ENCODE assay signal across 8 mouse cellular contexts in the genomic region with DNA sequence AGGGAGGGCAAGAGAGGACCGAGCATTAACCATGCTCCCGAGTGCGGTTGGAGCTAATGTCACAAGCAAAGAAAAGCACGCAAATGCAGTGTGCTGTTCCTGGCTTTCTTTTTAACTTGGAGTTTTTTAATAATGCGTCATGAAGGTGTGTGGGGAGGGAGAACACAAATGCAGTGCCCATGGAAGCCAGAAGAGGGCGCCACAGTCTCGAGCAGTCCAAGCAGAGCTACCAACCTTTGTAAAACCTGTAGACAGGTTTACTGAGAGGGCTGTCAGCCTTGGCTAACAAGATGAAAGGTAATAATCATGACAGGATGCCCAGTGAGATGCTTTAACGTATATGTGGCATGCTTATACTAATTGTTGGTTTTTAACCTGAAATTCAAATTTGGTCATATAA. TPM values are rescaled to one million over a fixed set of nuclear protein-coding genes. Genes with fewer than 3 reads are reported as not detected.
DNase-seq lines count a peak whose midpoint lies in the region; ATAC-seq and TF ChIP-seq lines count a peak whose summit lies in the region.

No protein-coding gene starts in this region.

- DNase-seq in ES-CJ7 (ENCODE audit: low read depth, low spot score) = peak; percentile 73
- peak; percentile 74 for DNase-seq in hindbrain, embryonic 10.5 days (ENCODE audit: low spot score)
- peak; percentile 67 to 89 for DNase-seq in layer of hippocampus, postnatal 25 days (ENCODE audit: extremely low spot score in 1 of 2, low spot score in 1 of 2)
- DNase-seq in lung, postnatal 25 days (ENCODE audit: low spot score) = peak; percentile 65
- peak; percentile 76 to 85 for DNase-seq in right cerebral cortex, postnatal 10 days (ENCODE audit: low spot score in 2 of 2)
- peak; percentile 37 for DNase-seq in urinary bladder, postnatal 10 days (ENCODE audit: low spot score)

- peak overlapping the region; percentile 84 for H3K4me2 ChIP-seq in embryonic facial prominence, embryonic 15.5 days (replicated peaks)

- no peak for ATAC-seq in embryonic facial prominence, embryonic 15.5 days (ENCODE audit: insufficient number of reproducible peaks, low FRiP score, low TSS enrichment, low read depth)

- H3K27me3 ChIP-seq in embryonic facial prominence, embryonic 15.5 days = no peaks in the 10 kb centered on the region
- peaks cover 19% of the 10 kb centered on the region; the same call in 1 of the 2 replicates for H3K27me3 ChIP-seq in hindbrain, embryonic 10.5 days (ENCODE audit: insufficient read depth, poor library complexity, severe bottlenecking)

- no peaks in the 10 kb centered on the region for H3K9me3 ChIP-seq in embryonic facial prominence, embryonic 15.5 days (replicated peaks)
- H3K9me3 ChIP-seq in hindbrain, embryonic 10.5 days = no peaks in the 10 kb centered on the region

- H3K4me1 ChIP-seq in bone marrow macrophage, adult 2 months (ENCODE audit: control insufficient read depth, insufficient read depth, low read length) = peaks cover 12% of the 10 kb centered on the region
- peaks cover 50% of the 10 kb centered on the region for H3K4me1 ChIP-seq in embryonic facial prominence, embryonic 15.5 days
- H3K4me1 ChIP-seq in hindbrain, embryonic 10.5 days (replicated peaks) = peaks cover 56% of the 10 kb centered on the region

- peak; percentile 93 for TF ChIP-seq CTCF in bone marrow macrophage, adult 2 months (IDR thresholded peaks at IDR 0.05; ENCODE audit: low read depth, low read length)

- H3K27ac ChIP-seq in bone marrow macrophage, adult 2 months (ENCODE audit: insufficient read depth, low read depth, low read length) = no peak overlapping the region
- H3K27ac ChIP-seq in embryonic facial prominence, embryonic 15.5 days (replicated peaks) = peak overlapping the region; percentile 80
- no peak overlapping the region for H3K27ac ChIP-seq in hindbrain, embryonic 10.5 days

- TF ChIP-seq POLR2A in bone marrow macrophage, adult 2 months (IDR thresholded peaks at IDR 0.05; ENCODE audit: borderline replicate concordance, low read depth, low read length) = no peak

- no peaks in the 10 kb centered on the region for H3K36me3 ChIP-seq in embryonic facial prominence, embryonic 15.5 days
- no peaks in the 10 kb centered on the region for H3K36me3 ChIP-seq in hindbrain, embryonic 10.5 days

- no peak overlapping the region for H3K4me3 ChIP-seq in bone marrow macrophage, adult 2 months (ENCODE audit: insufficient read depth, low read length)
- peak overlapping the region; percentile 25 for H3K4me3 ChIP-seq in embryonic facial prominence, embryonic 15.5 days (replicated peaks)
- peak overlapping the region; percentile 27; the same call in 1 of the 2 replicates for H3K4me3 ChIP-seq in hindbrain, embryonic 10.5 days

- 5% methylated on average over 8 of the region's 8 CpGs for WGBS in embryonic facial prominence, embryonic 15.5 days
- WGBS in hindbrain, embryonic 10.5 days = 9% methylated on average over 8 of the region's 8 CpGs

- no peak overlapping the region for H3K9ac ChIP-seq in embryonic facial prominence, embryonic 15.5 days

RNA-seq across cellular contexts. Expression of gene Ccn6, which starts 6.6 kb away (rescaled TPM):
- not detected in 2 replicates for polyA plus RNA-seq in bone marrow macrophage, adult 2 months (2012; ENCODE audit: insufficient read depth, insufficient read length, missing spikeins)
- 0.61 and 0.62 TPM in 2 replicates for polyA plus RNA-seq in embryonic facial prominence, embryonic 15.5 days (2015; fragmentation: Nextera tagmentation; extraction: Ambion mirVana)
- 0.24 and 0.50 TPM in 2 replicates for polyA plus RNA-seq in hindbrain, embryonic 10.5 days (2016; fragmentation: Nextera tagmentation; extraction: Ambion mirVana)
- under 1 TPM in 1 of 2 experiments, not detected in 1; 0.37 TPM for total RNA-seq in layer of hippocampus, postnatal 25 days (2021)

RNA-seq across cellular contexts. Expression of gene Tube1, which starts 36.4 kb away (rescaled TPM):
- 3.8 and 9.5 TPM in 2 replicates for polyA plus RNA-seq in bone marrow macrophage, adult 2 months (2012; ENCODE audit: insufficient read depth, insufficient read length, missing spikeins)
- 14.3 and 15.6 TPM in 2 replicates for polyA plus RNA-seq in embryonic facial prominence, embryonic 15.5 days (2015; fragmentation: Nextera tagmentation; extraction: Ambion mirVana)
- 22.0 and 27.1 TPM in 2 replicates for polyA plus RNA-seq in hindbrain, embryonic 10.5 days (2016; fragmentation: Nextera tagmentation; extraction: Ambion mirVana)
- 1 to 10 TPM; 2.1 to 2.2 TPM for total RNA-seq in layer of hippocampus, postnatal 25 days (2021)

RNA-seq across cellular contexts. Expression of gene Fam229b, which starts 36.5 kb away (rescaled TPM):
- 2.9 and 5.6 TPM in 2 replicates for polyA plus RNA-seq in bone marrow macrophage, adult 2 months (2012; ENCODE audit: insufficient read depth, insufficient read length, missing spikeins)
- 14.4 and 15.3 TPM in 2 replicates for polyA plus RNA-seq in embryonic facial prominence, embryonic 15.5 days (2015; fragmentation: Nextera tagmentation; extraction: Ambion mirVana)
- 12.6 and 18.0 TPM in 2 replicates for polyA plus RNA-seq in hindbrain, embryonic 10.5 days (2016; fragmentation: Nextera tagmentation; extraction: Ambion mirVana)
- total RNA-seq in layer of hippocampus, postnatal 25 days (2021) = 10 to 100 TPM; 11.6 to 13.5 TPM
